Mouse (Mus musculus): ENCODE measurements at regions not wholly inside any gene's neighbourhood (a gene's known extent, or its start where the extent isn't known, plus 50 kb on each side); places are given as distances from the start of the nearest gene placed in this dataset.

- in situ Hi-C loops (cut with MboI, MseI): no loop called here
These were observed 106.3 kb downstream of the Cysltr2 start for GRCm38 (mm10) chr14:72942571-72942970.

- in situ Hi-C loops (cut with MboI, MseI): no loop called here
These were observed 109.9 kb downstream of the Cysltr2 start for GRCm38 (mm10) chr14:72939067-72939393.

- in situ Hi-C loops (cut with MboI, MseI): no loop called here
These were observed 110.4 kb downstream of the Cysltr2 start for GRCm38 (mm10) chr14:72938382-72939066.

- in situ Hi-C loops (cut with MboI, MseI): loop anchor here in 1 of 2 experiments (5.0 kb wide), 1 partner anchor 46 kb away; no protein-coding TSS in a partner anchor
These were observed 115.3 kb downstream of the Cysltr2 start for GRCm38 (mm10) chr14:72933598-72933997.

GRCm38 (mm10) chr14:72932296-72932695, 116.6 kb downstream of the Cysltr2 start:
- in situ Hi-C loops (cut with MboI, MseI): loop anchor here in 1 of 2 experiments (5.0 kb wide), 1 partner anchor 45 kb away; no protein-coding TSS in a partner anchor

GRCm38 (mm10) chr14:72901171-72901926, 147.6 kb downstream of the Cysltr2 start:
- in situ Hi-C loops (cut with MboI, MseI): no loop called here

GRCm38 (mm10) chr14:72899630-72900029, 149.3 kb downstream of the Cysltr2 start:
- in situ Hi-C loops (cut with MboI, MseI): loop anchor here in 1 of 2 experiments (10.0 kb wide), 1 partner anchor 635 kb away; no protein-coding TSS in a partner anchor

- in situ Hi-C loops (cut with MboI, MseI): loop anchor here in 1 of 2 experiments (10.0 kb wide), 1 partner anchor 628 kb away; no protein-coding TSS in a partner anchor
These were observed 156.6 kb downstream of the Cysltr2 start for GRCm38 (mm10) chr14:72892316-72892715.

GRCm38 (mm10) chr14:72889663-72890062, 159.3 kb downstream of the Cysltr2 start:
- in situ Hi-C loops (cut with MboI, MseI): loop anchor here in 1 of 2 experiments (5.0 to 10.0 kb wide), 2 partner anchors 43 to 625 kb away; no protein-coding TSS in a partner anchor

GRCm38 (mm10) chr14:72887470-72888071, 161.3 kb downstream of the Cysltr2 start:
- in situ Hi-C loops (cut with MboI, MseI): loop anchor here in 1 of 2 experiments (5.0 kb wide), 1 partner anchor 45 kb away; no protein-coding TSS in a partner anchor

- in situ Hi-C loops (cut with MboI, MseI): loop anchor here in 1 of 2 experiments (5.0 kb wide), 1 partner anchor 45 kb away; no protein-coding TSS in a partner anchor
These were observed 162.0 kb downstream of the Cysltr2 start for GRCm38 (mm10) chr14:72886935-72887369.

- in situ Hi-C loops (cut with MboI, MseI): loop anchor here in 1 of 2 experiments (5.0 kb wide), 1 partner anchor 46 kb away; no protein-coding TSS in a partner anchor
These were observed 163.1 kb downstream of the Cysltr2 start for GRCm38 (mm10) chr14:72885824-72886223.

- in situ Hi-C loops (cut with MboI, MseI): loop anchor here in 1 of 2 experiments (5.0 kb wide), 1 partner anchor 93 kb away; no protein-coding TSS in a partner anchor
These were observed 164.4 kb downstream of the Cysltr2 start for GRCm38 (mm10) chr14:72884561-72884960.

- in situ Hi-C loops (cut with MboI, MseI): loop anchor here in 1 of 2 experiments (5.0 to 10.0 kb wide), 2 partner anchors 105 to 128 kb away; no protein-coding TSS in a partner anchor
These were observed 167.3 kb upstream of the Fndc3a start for GRCm38 (mm10) chr14:72877132-72877531.

- in situ Hi-C loops (cut with MboI, MseI): loop anchor here in 1 of 2 experiments (10.0 kb wide), 1 partner anchor 131 kb away; no protein-coding TSS in a partner anchor
These were observed 163.7 kb upstream of the Fndc3a start for GRCm38 (mm10) chr14:72873494-72873893.

GRCm38 (mm10) chr14:72869188-72869749, 159.5 kb upstream of the Fndc3a start:
- in situ Hi-C loops (cut with MboI, MseI): no loop called here

GRCm38 (mm10) chr14:72866896-72867295, 157.1 kb upstream of the Fndc3a start:
- in situ Hi-C loops (cut with MboI, MseI): no loop called here

- in situ Hi-C loops (cut with MboI, MseI): no loop called here
These were observed 155.7 kb upstream of the Fndc3a start for GRCm38 (mm10) chr14:72865531-72865930.

- in situ Hi-C loops (cut with MboI, MseI): no loop called here
These were observed 155.0 kb upstream of the Fndc3a start for GRCm38 (mm10) chr14:72864792-72865191.

- in situ Hi-C loops (cut with MboI, MseI): no loop called here
These were observed 154.3 kb upstream of the Fndc3a start for GRCm38 (mm10) chr14:72864130-72864529.
